Mouse (Mus musculus): ENCODE results near the gene Gm10097.

- TF ChIP-seq CTCF (IDR thresholded peaks at IDR 0.05 in 2 of 3, conservative IDR thresholded peaks at IDR 0.05 in 1 of 3; ENCODE audit: control insufficient read depth in 1 of 3, insufficient read depth in 1 of 3, low read depth in 2 of 3, low read length in 3 of 3, poor library complexity in 1 of 3, severe bottlenecking in 1 of 3) (no peak), POLR2A (IDR thresholded peaks at IDR 0.05; ENCODE audit: control insufficient read depth in 1 of 2, insufficient read depth in 1 of 2, low read depth in 1 of 2, low read length in 2 of 2, poor library complexity in 1 of 2) (no peak), CHD1 (IDR thresholded peaks at IDR 0.05; ENCODE audit: low read depth, low read length) (no peak), E2F4 (IDR thresholded peaks at IDR 0.05; ENCODE audit: borderline replicate concordance, low read depth, low read length) (no peak), GABPA (IDR thresholded peaks at IDR 0.05; ENCODE audit: low read depth, low read length) (no peak)
Measured at GRCm38 (mm10) chr10:5070941-5071231, 1.9 kb downstream of the Gm10097 start.
